Mouse (Mus musculus) heart, adult 2 months (tissue): Measurements from ENCODE around the gene Nsun4. TPM values are rescaled to one million over a fixed set of nuclear protein-coding genes. Genes with fewer than 3 reads are reported as not detected.

Source experiments
- DNase-seq, 2 experiments: peaks; one replicate each; pipeline ENCODE4 v3.0.0; 2021
- H3K27ac ChIP-seq: fragments of 200-600 bp; 2 replicates; pipeline ENCODE4 v1.8.1; 2022
- H3K27me3 ChIP-seq: fragments of 200-500 bp; 2 replicates; pipeline ENCODE4 v1.6.1; 2012; ENCODE audit warnings: mild to moderate bottlenecking, low read length, inconsistent platforms, mixed read lengths; ENCODE audit not compliant: control insufficient read depth, insufficient read depth
- H3K36me3 ChIP-seq: fragments of 200-500 bp; 2 replicates; pipeline ENCODE4 v1.6.1; 2012; ENCODE audit warnings: low read length, inconsistent platforms; ENCODE audit not compliant: control insufficient read depth, insufficient read depth
- H3K4me1 ChIP-seq: fragments of 200-500 bp; 2 replicates; pipeline ENCODE4 v1.6.1; 2011; ENCODE audit warnings: low read length; ENCODE audit not compliant: control insufficient read depth, insufficient read depth
- H3K4me3 ChIP-seq: fragments of 200-600 bp; 2 replicates; pipeline ENCODE4 v1.8.1; 2022
- H3K79me2 ChIP-seq: fragments of 200-500 bp; replicated peaks from 2 replicates; pipeline ENCODE4 v1.6.1; 2012; ENCODE audit warnings: mild to moderate bottlenecking, inconsistent platforms, low read length, moderate library complexity, mixed read lengths; ENCODE audit not compliant: control insufficient read depth, insufficient read depth
- H3K9ac ChIP-seq: fragments of 200-500 bp; 2 replicates; pipeline ENCODE4 v1.6.1; 2012; ENCODE audit warnings: low read depth, mild to moderate bottlenecking, control low read depth, inconsistent platforms, low read length, mixed read lengths
- CTCF ChIP-seq: fragments of 200-600 bp; IDR thresholded peaks from 2 replicates; pipeline ENCODE4 v1.8.1; 2022; ENCODE audit warnings: antibody characterized with exemption, mild to moderate bottlenecking, moderate library complexity
- EP300 ChIP-seq: fragments of 200-500 bp; IDR thresholded peaks from 2 replicates; pipeline ENCODE4 v1.6.1; 2011; ENCODE audit warnings: low read depth, low read length, control low read depth; ENCODE audit not compliant: insufficient read depth
- POLR2A ChIP-seq: fragments of 200-500 bp; IDR thresholded peaks from 2 replicates; pipeline ENCODE4 v1.6.1; 2011; ENCODE audit warnings: mild to moderate bottlenecking, low read depth, low read length, control low read depth; ENCODE audit not compliant: insufficient read depth
- WGBS: fragments of 180-500 bp; shearing (Covaris S2); methylation state at CpG from one replicate; pipeline ENCODE4 v1.1.7; 2018; 5-methylcytosine and 5-hydroxymethylcytosine counted together
- intact Hi-C: fragments of 180-260 bp; cut with DNase I; formaldehyde crosslinking; loops from one replicate; pipeline ENCODE4 v1.15.1; 2025
- polyA plus RNA-seq: library from polyadenylated mRNA; depleted of rRNA; stranded (reverse); fragments of >200 nt; gene quantifications from 2 replicates; pipeline ENCODE4 v1.2.3, GENCODE M21; 2012
- total RNA-seq, 2 experiments: library from RNA; stranded (reverse); gene quantifications; 2 replicates each; pipeline ENCODE4 v1.2.3; 2021

Gene Nsun4
- total and polyA plus RNA-seq, 3 experiments = 24.3 to 28.4 (median 24.9) TPM

GRCm38 (mm10) chr4:116074145-116074675 is 20.5 kb upstream of the Nsun4 start:
- Histone ChIP-seq H3K4me3 (peak overlapping the region; percentile 97), H3K4me1 (peaks cover 13% of the 10 kb centered on the region), H3K9ac (peak overlapping the region; percentile 77), H3K27ac (peak overlapping the region; percentile 96), H3K36me3 (peaks cover 26% of the 10 kb centered on the region), H3K79me2 (peaks cover 2% of the 10 kb centered on the region; the same call in 1 of the 2 replicates), H3K27me3 (no peaks in the 10 kb centered on the region)
- no peak for TF ChIP-seq POLR2A
- TF ChIP-seq CTCF = peak; percentile 49
- TF ChIP-seq EP300 = no peak
- DNase-seq = no peak
- WGBS = under 1% methylated on average over 8 of the region's 8 CpGs
- intact Hi-C loops = no loop called here

- no peak overlapping the region for H3K9ac ChIP-seq
- intact Hi-C loops = no loop called here
- peaks cover 2% of the 10 kb centered on the region; the same call in 1 of the 2 replicates for H3K79me2 ChIP-seq
- DNase-seq = no peak
- peak overlapping the region; percentile 97 for H3K4me3 ChIP-seq
- 31% methylated on average over 4 of the region's 4 CpGs for WGBS
- peaks cover 32% of the 10 kb centered on the region for H3K36me3 ChIP-seq
- H3K27ac ChIP-seq = no peak overlapping the region
- H3K27me3 ChIP-seq = no peaks in the 10 kb centered on the region
- H3K4me1 ChIP-seq = peaks cover 13% of the 10 kb centered on the region
- peak; percentile 48 for TF ChIP-seq CTCF
- no peak for TF ChIP-seq EP300
- no peak for TF ChIP-seq POLR2A
These were observed 19.5 kb upstream of the Nsun4 start for GRCm38 (mm10) chr4:116073146-116073545.

- intact Hi-C loops = no loop called here
- DNase-seq = no peak
- no peak overlapping the region for H3K27ac ChIP-seq
- H3K4me3 ChIP-seq = no peak overlapping the region
- H3K9ac ChIP-seq = no peak overlapping the region
- H3K4me1 ChIP-seq = peaks cover 5% of the 10 kb centered on the region
- 30% methylated on average over 6 of the region's 6 CpGs for WGBS
- no peaks in the 10 kb centered on the region for H3K27me3 ChIP-seq
- H3K36me3 ChIP-seq = peaks cover 33% of the 10 kb centered on the region
- H3K79me2 ChIP-seq = no peaks in the 10 kb centered on the region; the same call in 1 of the 2 replicates
- TF ChIP-seq POLR2A (no peak), EP300 (no peak), CTCF (no peak)
These were observed 16.4 kb upstream of the Nsun4 start for GRCm38 (mm10) chr4:116070116-116070515.

- WGBS = 16% methylated on average over 1 of the region's 1 CpGs
- Histone ChIP-seq H3K36me3 (peaks cover 6% of the 10 kb centered on the region), H3K9ac (no peak overlapping the region), H3K4me3 (no peak overlapping the region), H3K79me2 (no peaks in the 10 kb centered on the region), H3K4me1 (no peaks in the 10 kb centered on the region), H3K27ac (no peak overlapping the region), H3K27me3 (no peaks in the 10 kb centered on the region)
- no peak for TF ChIP-seq POLR2A
- no peak for TF ChIP-seq CTCF
- TF ChIP-seq EP300 = no peak
- intact Hi-C loops = no loop called here
- DNase-seq = no peak
These were observed 10.2 kb upstream of the Nsun4 start for GRCm38 (mm10) chr4:116063855-116064254.

- 74% methylated on average over 5 of the region's 5 CpGs for WGBS
These were observed 5.5 kb upstream of the Nsun4 start for GRCm38 (mm10) chr4:116059012-116059726.

GRCm38 (mm10) chr4:116057559-116057958 is 3.9 kb upstream of the Nsun4 start:
- H3K4me1 ChIP-seq = peaks cover 3% of the 10 kb centered on the region; the same call in 1 of the 2 replicates
- H3K36me3 ChIP-seq = no peaks in the 10 kb centered on the region
- H3K27me3 ChIP-seq = no peaks in the 10 kb centered on the region
- no peak overlapping the region for H3K9ac ChIP-seq
- WGBS = 0% methylated on average over 1 of the region's 1 CpGs
- no peak overlapping the region for H3K27ac ChIP-seq
- DNase-seq = no peak
- H3K4me3 ChIP-seq = no peak overlapping the region
- TF ChIP-seq POLR2A (no peak), EP300 (no peak), CTCF (no peak)
- intact Hi-C loops = loop anchor here (10.0 kb wide), 1 partner anchor 223 kb away; the partner anchor contains the start of gene Mknk1
- H3K79me2 ChIP-seq = no peaks in the 10 kb centered on the region

More at GRCm38 (mm10) chr4:116059012-116059726, 5.5 kb upstream of the Nsun4 start:
- no peaks in the 10 kb centered on the region for H3K36me3 ChIP-seq
- no peaks in the 10 kb centered on the region for H3K27me3 ChIP-seq
- no peak overlapping the region for H3K9ac ChIP-seq
- intact Hi-C loops = loop anchor here (10.0 kb wide), 1 partner anchor 224 kb away; the partner anchor contains the start of gene Mknk1
- DNase-seq = no peak
- H3K27ac ChIP-seq = no peak overlapping the region
- 0 out of 2 replicates have a peak, but pooled peaks cover 1% of the 10 kb centered on the region for H3K4me1 ChIP-seq
- TF ChIP-seq CTCF = no peak
- TF ChIP-seq POLR2A = no peak
- no peak for TF ChIP-seq EP300
- H3K79me2 ChIP-seq = no peaks in the 10 kb centered on the region
- H3K4me3 ChIP-seq = no peak overlapping the region
